Mouse (Mus musculus) bone marrow macrophage, adult 2 months (primary cell): ENCODE data around the gene Adgrv1.

Experiments used
- CTCF ChIP-seq: IDR thresholded peaks from 2 replicates; pipeline ENCODE4 v1.5.1; 2012; ENCODE audit warnings: low read depth, mild to moderate bottlenecking, low read length, moderate library complexity
- POLR2A ChIP-seq: IDR thresholded peaks from 2 replicates; pipeline ENCODE4 v1.6.1; 2012; ENCODE audit warnings: mild to moderate bottlenecking, low read depth, low read length, borderline replicate concordance

GRCm38 (mm10) chr13:81211436-81211835, 421.5 kb downstream of the Adgrv1 start:
- TF ChIP-seq CTCF (no peak), POLR2A (no peak)
